Mouse (Mus musculus): ENCODE results near the gene Bach2. TPM values are rescaled to one million over a fixed set of nuclear protein-coding genes. Genes with fewer than 3 reads are reported as not detected.
A peak's percentile ranks its signal among the peaks of the same experiment; 100 is the strongest.

Gene Bach2
- total RNA-seq, 2 experiments from 2014 or later, result 4.7 to 6.4 TPM

GRCm38 (mm10) chr4:32312171-32312946, 73.8 kb downstream of the Bach2 start:
- intact Hi-C loops (cut with DNase I; ENCODE audit: low total_unique reads), result no loop called here
- DNase-seq, result no peak

- no peak for DNase-seq
- intact Hi-C loops (cut with DNase I; ENCODE audit: low total_unique reads), result no loop called here
Measured at GRCm38 (mm10) chr4:32314919-32315318, 76.3 kb downstream of the Bach2 start.

- intact Hi-C loops (cut with DNase I; ENCODE audit: low total_unique reads), result no loop called here
- no peak for DNase-seq
Measured at GRCm38 (mm10) chr4:32318608-32319007, 80.0 kb downstream of the Bach2 start.

GRCm38 (mm10) chr4:32319327-32319726, 80.7 kb downstream of the Bach2 start:
- intact Hi-C loops (cut with DNase I; ENCODE audit: low total_unique reads), result no loop called here
- DNase-seq, result no peak

- intact Hi-C loops (cut with DNase I; ENCODE audit: low total_unique reads), result no loop called here
- no peak for DNase-seq
Measured at GRCm38 (mm10) chr4:32320039-32320438, 81.4 kb downstream of the Bach2 start.

GRCm38 (mm10) chr4:32324111-32324510, 85.5 kb downstream of the Bach2 start:
- no peak for DNase-seq
- intact Hi-C loops (cut with DNase I; ENCODE audit: low total_unique reads), result no loop called here

- intact Hi-C loops (cut with DNase I; ENCODE audit: low total_unique reads), result no loop called here
- no peak for DNase-seq
Measured at GRCm38 (mm10) chr4:32324967-32325366, 86.4 kb downstream of the Bach2 start.

GRCm38 (mm10) chr4:32325596-32325995, 87.0 kb downstream of the Bach2 start:
- intact Hi-C loops (cut with DNase I; ENCODE audit: low total_unique reads), result no loop called here
- DNase-seq, result no peak

- intact Hi-C loops (cut with DNase I; ENCODE audit: low total_unique reads), result no loop called here
- DNase-seq, result no peak
Measured at GRCm38 (mm10) chr4:32326279-32326678, 87.7 kb downstream of the Bach2 start.

GRCm38 (mm10) chr4:32326860-32327259, 88.3 kb downstream of the Bach2 start:
- intact Hi-C loops (cut with DNase I; ENCODE audit: low total_unique reads), result no loop called here
- no peak for DNase-seq

GRCm38 (mm10) chr4:32327626-32328025, 89.0 kb downstream of the Bach2 start:
- intact Hi-C loops (cut with DNase I; ENCODE audit: low total_unique reads), result no loop called here
- no peak for DNase-seq

- intact Hi-C loops (cut with DNase I; ENCODE audit: low total_unique reads), result no loop called here
- no peak for DNase-seq
Measured at GRCm38 (mm10) chr4:32328561-32328960, 90.0 kb downstream of the Bach2 start.

GRCm38 (mm10) chr4:32330584-32331314, 92.1 kb downstream of the Bach2 start:
- no peak for DNase-seq
- intact Hi-C loops (cut with DNase I; ENCODE audit: low total_unique reads), result no loop called here

- intact Hi-C loops (cut with DNase I; ENCODE audit: low total_unique reads), result no loop called here
- DNase-seq, result no peak
Measured at GRCm38 (mm10) chr4:32332028-32332427, 93.4 kb downstream of the Bach2 start.

- intact Hi-C loops (cut with DNase I; ENCODE audit: low total_unique reads), result no loop called here
- no peak for DNase-seq
Measured at GRCm38 (mm10) chr4:32334131-32334530, 95.5 kb downstream of the Bach2 start.

GRCm38 (mm10) chr4:32334765-32335164, 96.2 kb downstream of the Bach2 start:
- DNase-seq, result no peak
- intact Hi-C loops (cut with DNase I; ENCODE audit: low total_unique reads), result no loop called here

GRCm38 (mm10) chr4:32335659-32336058, 97.1 kb downstream of the Bach2 start:
- intact Hi-C loops (cut with DNase I; ENCODE audit: low total_unique reads), result no loop called here
- DNase-seq, result no peak

GRCm38 (mm10) chr4:32336642-32337041, 98.0 kb downstream of the Bach2 start:
- intact Hi-C loops (cut with DNase I; ENCODE audit: low total_unique reads), result no loop called here
- no peak for DNase-seq

- peak; percentile 37 for DNase-seq
- intact Hi-C loops (cut with DNase I; ENCODE audit: low total_unique reads), result no loop called here
Measured at GRCm38 (mm10) chr4:32337638-32338037, 99.0 kb downstream of the Bach2 start.

GRCm38 (mm10) chr4:32338451-32338850, 99.8 kb downstream of the Bach2 start:
- intact Hi-C loops (cut with DNase I; ENCODE audit: low total_unique reads), result no loop called here
- DNase-seq, result no peak

GRCm38 (mm10) chr4:32340844-32341243, 102.2 kb downstream of the Bach2 start:
- DNase-seq, result no peak
- intact Hi-C loops (cut with DNase I; ENCODE audit: low total_unique reads), result no loop called here
